Mouse (Mus musculus) cortical plate, adult 2 months (tissue): ENCODE results near the gene Mta1. TPM values are rescaled to one million over a fixed set of nuclear protein-coding genes. Genes with fewer than 3 reads are reported as not detected.

Source experiments
- H3K27ac ChIP-seq: fragments of 200-500 bp; 2 replicates; pipeline ENCODE4 v1.5.1; 2012; ENCODE audit warnings: low read length, control low read depth, inconsistent platforms; ENCODE audit not compliant: insufficient read depth
- H3K4me1 ChIP-seq: fragments of 200-500 bp; 2 replicates; pipeline ENCODE4 v1.6.1; 2011; ENCODE audit warnings: low read length; ENCODE audit not compliant: control insufficient read depth, insufficient read depth
- H3K4me3 ChIP-seq: fragments of 200-500 bp; 2 replicates; pipeline ENCODE4 v1.5.1; 2011; ENCODE audit warnings: mild to moderate bottlenecking, low read length, control low read depth; ENCODE audit not compliant: insufficient read depth
- CTCF ChIP-seq: fragments of 200-500 bp; IDR thresholded peaks from 2 replicates; pipeline ENCODE4 v1.5.1; 2011; ENCODE audit warnings: mild to moderate bottlenecking, control low read depth, low read length; ENCODE audit not compliant: insufficient read depth; ENCODE audit errors: extremely low read depth
- POLR2A ChIP-seq: fragments of 200-500 bp; IDR thresholded peaks from 2 replicates; pipeline ENCODE4 v1.6.1; 2011; ENCODE audit warnings: mild to moderate bottlenecking, low read length, control low read depth; ENCODE audit not compliant: insufficient read depth; ENCODE audit errors: extremely low read depth
- polyA plus RNA-seq: library from polyadenylated mRNA; depleted of rRNA; stranded (reverse); fragments of >200 nt; gene quantifications from 2 replicates; pipeline ENCODE4 v1.2.3, GENCODE M21; 2012; rRNA removed

Gene Mta1
- 68.4 and 68.7 TPM in 2 replicates for polyA plus RNA-seq

DNA sequence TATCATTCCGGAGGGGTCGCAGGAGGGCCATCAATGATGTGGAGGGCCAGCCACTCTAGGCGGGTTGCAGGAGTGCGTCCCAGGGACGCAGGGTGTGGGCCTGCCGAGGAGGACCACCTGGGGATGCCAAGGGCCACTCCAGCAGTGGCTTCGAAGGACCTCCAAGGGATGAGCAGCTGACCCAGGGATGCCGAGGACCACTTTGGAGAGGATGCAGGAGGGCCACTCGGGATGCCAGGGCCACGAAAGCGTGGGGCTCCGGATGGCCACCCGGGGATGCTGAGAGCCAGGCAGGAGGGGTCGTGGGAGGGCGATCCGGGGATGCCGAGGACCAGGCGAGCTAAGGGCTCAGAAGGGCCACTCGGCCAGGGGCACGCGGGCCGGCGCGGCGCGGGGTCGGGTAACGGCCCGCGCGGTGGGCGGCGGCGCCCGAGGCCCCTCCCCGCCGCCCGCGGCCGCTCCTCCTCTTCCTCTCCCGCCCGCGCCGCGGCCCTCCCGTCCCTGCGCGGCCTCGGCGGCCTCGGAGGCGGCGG is at the start of gene Mta1:
Gene Mta1, plus strand, starts transcription at position 530 of the 533 bp plus-strand sequence.
- TF ChIP-seq POLR2A (no peak), CTCF (no peak)
- Histone ChIP-seq H3K4me3 (peak within 1 kb of the TSS; percentile 93), H3K27ac (peak within 1 kb of the TSS; percentile 99), H3K4me1 (peaks cover 12% of the 10 kb centered on the region)

DNA sequence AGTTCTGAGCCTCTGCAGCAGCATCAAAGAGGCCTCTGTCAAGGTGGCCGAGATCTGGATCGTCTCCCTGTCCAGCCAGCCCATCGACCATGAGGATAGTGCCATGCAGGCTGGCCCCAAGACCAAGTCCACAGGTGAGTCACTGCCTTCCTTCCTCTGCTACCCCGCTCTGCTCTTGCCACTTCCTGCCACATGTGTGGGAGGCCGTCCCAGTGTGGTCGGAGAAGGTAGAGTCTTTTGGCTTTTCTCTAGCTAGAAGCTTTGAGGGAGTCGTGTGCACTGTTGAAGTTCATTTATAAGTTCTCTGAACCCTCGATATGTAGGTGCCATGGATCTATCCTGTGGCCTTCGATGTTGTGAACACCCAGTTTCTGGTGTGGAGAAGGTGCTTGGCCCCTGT is 48.2 kb upstream of the Mta1 start:
- Histone ChIP-seq H3K4me1 (peaks cover 1% of the 10 kb centered on the region; the same call in 1 of the 2 replicates), H3K27ac (no peak overlapping the region), H3K4me3 (no peak overlapping the region)
- TF ChIP-seq POLR2A (no peak), CTCF (no peak)

DNA sequence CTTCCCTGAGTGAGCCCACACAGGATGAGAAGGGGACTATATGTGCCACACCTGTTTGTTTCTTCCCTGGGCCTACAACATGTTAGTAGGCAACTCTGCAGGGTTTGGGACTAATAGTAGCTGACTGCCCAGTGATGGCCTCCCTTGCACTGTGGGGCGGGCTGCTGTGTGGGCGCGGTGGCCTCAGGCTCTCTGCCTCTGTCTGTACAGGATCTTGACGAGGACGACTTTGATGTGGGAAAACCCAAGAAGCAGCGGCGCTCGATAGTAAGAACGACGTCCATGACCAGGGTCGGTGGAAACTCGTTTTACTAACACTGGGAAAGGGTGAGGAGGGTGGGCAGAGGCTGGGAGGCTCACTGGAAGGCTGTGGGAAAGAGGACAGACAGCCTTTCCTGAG is 47.4 kb upstream of the Mta1 start:
- Histone ChIP-seq H3K4me1 (peaks cover 1% of the 10 kb centered on the region; the same call in 1 of the 2 replicates), H3K4me3 (no peak overlapping the region), H3K27ac (no peak overlapping the region)
- TF ChIP-seq CTCF (no peak), POLR2A (no peak)

DNA sequence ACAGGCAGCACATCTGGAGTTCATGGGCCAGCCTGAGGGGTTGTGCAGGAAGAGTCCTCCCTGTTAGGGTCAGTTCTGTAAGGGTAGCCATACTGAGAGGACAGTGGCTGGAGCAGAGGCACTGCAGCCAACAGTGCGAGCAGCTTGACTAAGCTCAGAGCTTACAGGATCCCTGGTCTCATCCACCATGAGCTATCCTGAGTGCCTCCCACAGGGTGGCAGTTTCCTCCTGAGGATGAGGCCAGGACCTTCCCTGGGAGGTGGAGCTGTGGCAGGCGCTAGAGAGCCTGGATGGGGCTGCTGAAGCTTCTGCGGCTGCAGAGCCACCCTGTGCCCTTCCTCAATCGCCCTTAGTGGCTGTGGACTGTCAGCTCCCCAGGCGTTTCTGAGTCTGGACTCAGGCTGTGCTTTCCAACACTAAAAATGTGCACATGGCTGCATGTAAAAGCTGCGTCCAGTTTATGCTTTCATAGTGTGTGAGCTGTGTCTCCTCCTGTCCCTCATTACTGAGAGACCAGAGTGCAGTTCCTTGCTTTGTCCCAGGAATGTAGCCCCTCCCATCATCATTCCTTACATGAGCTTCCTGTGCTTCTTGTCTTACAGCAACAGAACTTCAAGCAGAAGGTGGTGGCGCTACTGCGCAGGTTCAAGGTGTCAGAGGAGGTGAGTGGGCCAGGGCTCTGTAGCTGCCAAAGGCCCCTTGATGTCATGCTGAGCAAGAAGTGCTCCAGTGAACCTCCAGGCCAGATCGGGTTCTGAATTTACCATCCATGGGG is 46.3 kb upstream of the Mta1 start:
- no peak for TF ChIP-seq CTCF
- no peak for TF ChIP-seq POLR2A
- H3K27ac ChIP-seq, result no peak overlapping the region
- H3K4me3 ChIP-seq, result no peak overlapping the region
- H3K4me1 ChIP-seq, result peaks cover 1% of the 10 kb centered on the region; the same call in 1 of the 2 replicates

DNA sequence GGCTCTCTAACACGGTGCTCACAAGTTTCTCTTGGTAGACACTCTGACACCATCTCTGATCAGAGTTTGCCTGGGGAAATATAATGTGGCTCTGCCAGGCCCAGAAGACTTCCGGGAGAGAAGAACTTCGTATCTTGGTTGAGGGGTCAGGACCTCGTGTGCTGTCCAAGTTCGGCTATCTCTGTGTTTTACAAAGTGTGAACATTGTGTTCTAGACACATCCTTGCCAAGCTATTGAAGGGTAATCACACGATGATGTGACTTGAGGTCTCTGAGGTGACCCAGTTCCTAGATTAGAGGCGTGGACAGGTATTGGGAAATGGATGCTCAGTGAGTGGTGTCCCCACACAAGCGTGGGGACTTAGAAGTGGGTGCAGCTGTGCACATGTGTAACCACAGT is 42.0 kb upstream of the Mta1 start:
- TF ChIP-seq POLR2A, result no peak
- no peak for TF ChIP-seq CTCF
- no peak overlapping the region for H3K27ac ChIP-seq

DNA sequence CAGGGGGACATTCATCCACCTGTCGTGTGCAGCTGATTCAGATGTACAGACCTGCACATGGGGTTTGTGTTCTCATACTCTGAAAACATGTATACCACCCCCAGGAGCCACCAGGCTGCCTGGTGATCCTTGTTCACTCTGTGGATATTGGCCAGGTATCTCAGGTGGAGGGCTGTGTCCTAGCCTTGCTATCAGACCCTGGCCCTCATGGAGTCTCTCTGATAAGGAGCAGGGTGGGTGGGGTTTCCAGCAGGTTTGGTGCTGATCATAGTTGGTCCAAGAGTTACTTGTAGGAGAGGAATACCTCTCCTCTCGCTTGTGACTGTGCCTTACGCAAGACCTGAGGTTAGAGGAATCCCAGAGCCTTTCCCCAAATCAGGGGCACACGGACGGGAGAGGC is 37.9 kb upstream of the Mta1 start:
- H3K27ac ChIP-seq, result no peak overlapping the region
- no peak overlapping the region for H3K4me3 ChIP-seq
- no peak for TF ChIP-seq POLR2A
- TF ChIP-seq CTCF, result no peak
- no peaks in the 10 kb centered on the region for H3K4me1 ChIP-seq

More for the DNA sequence above, 42.0 kb upstream of the Mta1 start:
- Histone ChIP-seq H3K4me1 (no peaks in the 10 kb centered on the region), H3K4me3 (no peak overlapping the region)

DNA sequence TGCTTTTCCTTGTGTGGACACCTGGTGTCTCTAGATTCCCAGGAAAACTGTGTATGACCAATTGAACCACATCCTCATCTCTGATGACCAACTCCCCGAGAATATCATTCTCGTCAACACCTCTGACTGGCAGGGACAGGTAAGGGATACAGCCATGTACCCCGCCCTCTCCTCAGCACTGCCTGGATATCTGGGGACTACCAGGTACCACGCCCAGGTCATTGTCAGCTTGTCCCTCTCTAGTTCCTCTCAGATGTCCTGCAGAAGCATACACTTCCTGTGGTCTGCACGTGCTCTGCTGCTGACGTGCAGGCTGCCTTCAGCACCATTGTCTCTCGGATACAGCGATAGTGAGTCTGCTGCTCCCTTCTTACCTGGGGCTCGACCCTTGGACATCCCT is 36.5 kb upstream of the Mta1 start:
- TF ChIP-seq POLR2A (no peak), CTCF (no peak)
- no peak overlapping the region for H3K4me3 ChIP-seq
- H3K27ac ChIP-seq, result no peak overlapping the region
- H3K4me1 ChIP-seq, result no peaks in the 10 kb centered on the region

DNA sequence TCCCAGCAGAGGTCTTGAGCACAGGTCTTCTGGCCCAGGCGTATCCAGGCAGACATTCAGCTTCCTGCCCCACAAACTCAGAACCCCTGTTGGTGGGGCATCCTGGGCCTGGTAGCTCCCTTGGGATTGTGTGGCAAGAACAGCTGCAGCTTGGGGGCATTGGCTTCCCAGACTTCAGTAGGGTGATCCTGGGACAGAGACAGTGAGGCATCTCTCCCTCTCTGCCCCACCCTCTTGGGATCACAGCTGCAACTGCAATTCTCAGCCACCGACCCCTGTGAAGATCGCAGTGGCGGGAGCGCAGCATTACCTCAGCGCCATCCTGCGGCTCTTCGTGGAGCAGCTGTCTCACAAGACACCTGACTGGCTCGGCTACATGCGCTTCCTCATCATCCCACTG is 35.9 kb upstream of the Mta1 start:
- Histone ChIP-seq H3K4me3 (no peak overlapping the region), H3K27ac (no peak overlapping the region), H3K4me1 (no peaks in the 10 kb centered on the region)
- TF ChIP-seq POLR2A, result no peak
- TF ChIP-seq CTCF, result no peak

DNA sequence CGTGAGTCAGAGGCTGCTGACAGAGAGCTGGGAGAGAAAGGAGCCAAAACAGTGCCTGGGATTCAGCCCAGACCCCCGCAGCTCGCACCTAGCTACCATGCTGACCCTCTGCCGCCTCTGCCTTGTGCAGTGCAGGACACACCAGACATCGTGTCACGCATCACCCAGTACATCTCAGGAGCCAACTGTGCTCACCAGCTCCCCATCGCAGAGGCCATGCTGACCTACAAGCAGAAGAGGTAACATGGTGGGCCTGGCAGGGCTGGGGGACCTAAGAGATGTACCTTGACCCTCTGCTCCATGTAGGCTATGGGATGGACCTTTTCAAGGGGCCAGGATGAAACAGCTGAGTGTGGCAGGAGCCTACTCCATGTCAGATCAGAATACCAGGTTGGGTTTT is 34.4 kb upstream of the Mta1 start:
- TF ChIP-seq POLR2A (no peak), CTCF (no peak)
- H3K27ac ChIP-seq, result no peak overlapping the region
- H3K4me3 ChIP-seq, result no peak overlapping the region
- no peaks in the 10 kb centered on the region for H3K4me1 ChIP-seq

DNA sequence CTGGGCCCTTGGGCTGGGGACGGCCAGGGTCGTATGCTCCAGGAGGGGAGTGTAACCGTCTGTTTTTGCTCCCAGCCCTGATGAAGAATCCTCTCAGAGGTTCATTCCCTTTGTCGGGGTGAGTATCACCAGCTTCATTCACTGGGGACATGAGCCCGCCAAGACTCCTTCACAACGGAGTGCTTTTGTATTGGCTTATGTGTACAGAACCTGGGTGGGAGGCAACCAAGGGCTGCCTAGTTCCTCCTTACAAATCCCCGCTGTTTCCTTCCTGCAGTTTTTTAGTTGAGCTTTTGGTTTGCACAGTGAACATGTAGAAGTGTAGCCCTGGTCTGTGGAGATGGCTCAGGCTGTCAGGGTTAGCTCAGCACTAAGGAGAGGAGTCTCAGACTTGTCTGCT is 30.1 kb upstream of the Mta1 start:
- Histone ChIP-seq H3K27ac (no peak overlapping the region), H3K4me3 (no peak overlapping the region), H3K4me1 (no peaks in the 10 kb centered on the region)
- TF ChIP-seq POLR2A, result no peak
- no peak for TF ChIP-seq CTCF
